Mouse (Mus musculus) hindbrain, embryonic 11.5 days (tissue): Measurements from ENCODE around the gene Cdh13. TPM values are rescaled to one million over a fixed set of nuclear protein-coding genes. Genes with fewer than 3 reads are reported as not detected.
"Not testable (repeated sequence)": the region's sequence is repeated elsewhere in the genome, so short reads cannot be mapped to it uniquely, and the experiment has no call there.

Experiments
- ATAC-seq: fragments of 200-750 bp; cut with Nextera tagmentation; 2 replicates; pipeline ENCODE4 v1.8.0; 2017; ENCODE audit warnings: mild to moderate bottlenecking, moderate TSS enrichment, moderate library complexity; ENCODE audit not compliant: low FRiP score
- DNase-seq: peaks from one replicate; pipeline ENCODE4 v3.0.0-alpha.2; 2015; ENCODE audit warnings: low spot score
- H3K27ac ChIP-seq: fragments of 300-500 bp; sonication (generic); 2 replicates; pipeline ENCODE4 v1.5.1; 2014; ENCODE audit warnings: mild to moderate bottlenecking, low read depth, low read length
- H3K27me3 ChIP-seq: fragments of 300-500 bp; sonication (generic); 2 replicates; pipeline ENCODE4 v1.6.1; 2014; ENCODE audit warnings: mild to moderate bottlenecking, low read length, moderate library complexity, mixed read lengths; ENCODE audit not compliant: control insufficient read depth, insufficient read depth
- H3K36me3 ChIP-seq: fragments of 300-500 bp; sonication (generic); 2 replicates; pipeline ENCODE4 v1.6.1; 2014; ENCODE audit warnings: mild to moderate bottlenecking, low read length, moderate library complexity, mixed read lengths; ENCODE audit not compliant: control insufficient read depth, insufficient read depth
- H3K4me1 ChIP-seq: fragments of 300-500 bp; sonication (generic); replicated peaks from 2 replicates; pipeline ENCODE4 v1.6.1; 2014; ENCODE audit warnings: low read length, mixed read lengths; ENCODE audit not compliant: control insufficient read depth, insufficient read depth
- H3K4me2 ChIP-seq: fragments of 300-500 bp; sonication (generic); replicated peaks from 2 replicates; pipeline ENCODE4 v1.6.1; 2014; ENCODE audit warnings: mild to moderate bottlenecking, low read depth, low read length
- H3K4me3 ChIP-seq: fragments of 300-500 bp; sonication (generic); 2 replicates; pipeline ENCODE4 v1.5.1; 2014; ENCODE audit warnings: low read depth, low read length
- H3K9ac ChIP-seq: fragments of 300-500 bp; sonication (generic); 2 replicates; pipeline ENCODE4 v1.6.1; 2014; ENCODE audit warnings: low read depth, low read length
- H3K9me3 ChIP-seq: fragments of 300-500 bp; sonication (generic); 2 replicates; pipeline ENCODE4 v1.6.1; 2016; ENCODE audit warnings: low read length; ENCODE audit not compliant: control insufficient read depth
- WGBS: fragments of 180-500 bp; shearing (Covaris S2); extraction: QIAGEN DNeasy Blood & Tissue Kit; methylation state at CpG from one replicate; pipeline ENCODE4 v1.1.7; 2014; 5-methylcytosine and 5-hydroxymethylcytosine counted together
- polyA plus RNA-seq: library from polyadenylated mRNA; unstranded; fragments of >200 nt; fragmentation: Nextera tagmentation; extraction: Ambion mirVana; gene quantifications from 2 replicates; pipeline ENCODE4 v1.2.1, GENCODE M21; 2014

Gene Cdh13
- polyA plus RNA-seq, 1 experiment from 2014 or later = 14.6 TPM

- no peak overlapping the region for H3K9ac ChIP-seq
- no peak for ATAC-seq
- DNase-seq = no peak
- H3K4me1 ChIP-seq = no peaks in the 10 kb centered on the region
- no peak overlapping the region for H3K4me2 ChIP-seq
- no peaks in the 10 kb centered on the region for H3K27me3 ChIP-seq
- no peaks in the 10 kb centered on the region for H3K9me3 ChIP-seq
- no peak overlapping the region for H3K4me3 ChIP-seq
- WGBS = 87% methylated on average over 21 of the region's 21 CpGs
- no peaks in the 10 kb centered on the region for H3K36me3 ChIP-seq
- H3K27ac ChIP-seq = no peak overlapping the region
Measured at GRCm38 (mm10) chr8:118748041-118748604, 464.6 kb downstream of the Cdh13 start.

- H3K4me3 ChIP-seq = no peak overlapping the region
- no peaks in the 10 kb centered on the region for H3K36me3 ChIP-seq
- WGBS = 100% methylated on average over 3 of the region's 3 CpGs
- H3K9me3 ChIP-seq = no peaks in the 10 kb centered on the region
- no peak overlapping the region for H3K27ac ChIP-seq
- H3K4me2 ChIP-seq = no peak overlapping the region
- DNase-seq (no peak), ATAC-seq (no peak)
- H3K27me3 ChIP-seq = no peaks in the 10 kb centered on the region
- H3K9ac ChIP-seq = no peak overlapping the region
- H3K4me1 ChIP-seq = no peaks in the 10 kb centered on the region; the same call in 1 of the 2 replicates
Measured at GRCm38 (mm10) chr8:118749191-118749590, 465.7 kb downstream of the Cdh13 start.

DNA sequence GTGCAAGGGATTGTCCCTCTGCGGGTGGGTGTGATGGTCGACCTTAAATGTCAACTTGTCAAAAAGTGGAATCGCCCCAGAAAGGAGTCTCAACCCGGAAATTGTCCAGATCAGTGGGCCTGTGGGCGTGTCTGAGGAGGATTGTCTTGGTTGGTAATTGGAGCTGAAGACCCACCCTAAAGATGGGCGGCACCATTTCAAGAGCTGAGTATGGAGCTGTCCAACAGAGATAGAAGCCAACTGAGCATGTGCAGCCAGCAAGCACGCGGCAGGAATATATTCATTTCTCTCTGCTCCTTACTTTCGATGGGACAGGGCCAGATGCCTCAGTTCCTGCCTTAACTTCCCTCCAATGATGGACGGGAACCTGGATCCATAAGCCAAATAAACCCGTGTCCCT, 466.3 kb downstream of the Cdh13 start:
- H3K4me3 ChIP-seq = no peak overlapping the region
- no peaks in the 10 kb centered on the region for H3K27me3 ChIP-seq
- H3K27ac ChIP-seq = no peak overlapping the region
- H3K4me2 ChIP-seq = no peak overlapping the region
- no peak for DNase-seq
- H3K36me3 ChIP-seq = no peaks in the 10 kb centered on the region
- H3K4me1 ChIP-seq = no peaks in the 10 kb centered on the region; the same call in 1 of the 2 replicates
- no peaks in the 10 kb centered on the region for H3K9me3 ChIP-seq
- ATAC-seq = no peak
- 93% methylated on average over 11 of the region's 11 CpGs for WGBS
- H3K9ac ChIP-seq = no peak overlapping the region

GRCm38 (mm10) chr8:118753710-118754109, 470.2 kb downstream of the Cdh13 start:
- no peaks in the 10 kb centered on the region for H3K27me3 ChIP-seq
- no peak overlapping the region for H3K27ac ChIP-seq
- no peaks in the 10 kb centered on the region for H3K9me3 ChIP-seq
- no peak overlapping the region for H3K4me2 ChIP-seq
- no peak overlapping the region for H3K4me3 ChIP-seq
- 79% methylated on average over 12 of the region's 12 CpGs for WGBS
- ATAC-seq (no peak), DNase-seq (no peak)
- no peaks in the 10 kb centered on the region; the same call in 1 of the 2 replicates for H3K4me1 ChIP-seq
- no peak overlapping the region for H3K9ac ChIP-seq
- H3K36me3 ChIP-seq = no peaks in the 10 kb centered on the region

- Histone ChIP-seq H3K27ac (no peak overlapping the region), H3K4me2 (no peak overlapping the region), H3K4me3 (no peak overlapping the region), H3K9ac (no peak overlapping the region), H3K27me3 (no peaks in the 10 kb centered on the region), H3K9me3 (no peaks in the 10 kb centered on the region), H3K36me3 (no peaks in the 10 kb centered on the region), H3K4me1 (no peaks in the 10 kb centered on the region; the same call in 1 of the 2 replicates)
- DNase-seq (no peak), ATAC-seq (no peak)
- 83% methylated on average over 7 of the region's 7 CpGs for WGBS
Measured at GRCm38 (mm10) chr8:118754119-118754518, 470.6 kb downstream of the Cdh13 start.

DNA sequence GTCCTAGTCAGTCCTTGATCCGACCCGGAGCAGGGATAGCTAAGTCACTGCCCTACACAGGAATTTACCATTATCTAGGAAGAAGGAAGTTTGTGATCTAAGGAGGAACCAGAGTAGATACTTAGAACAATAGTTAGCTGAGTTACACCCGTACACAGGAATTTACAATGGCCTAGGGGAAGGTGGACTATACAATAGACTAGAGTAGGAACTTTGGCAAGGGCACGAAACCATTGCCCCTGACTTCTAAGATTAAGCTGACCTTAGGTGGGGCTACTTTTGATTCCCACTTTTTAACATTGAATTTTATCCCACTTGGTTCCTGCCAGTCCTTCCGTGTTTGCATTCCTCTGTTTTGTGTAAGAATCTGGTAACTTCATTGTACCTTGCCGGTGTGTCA, 494.0 kb downstream of the Cdh13 start:
- WGBS = 88% methylated on average over 6 of the region's 6 CpGs

DNA sequence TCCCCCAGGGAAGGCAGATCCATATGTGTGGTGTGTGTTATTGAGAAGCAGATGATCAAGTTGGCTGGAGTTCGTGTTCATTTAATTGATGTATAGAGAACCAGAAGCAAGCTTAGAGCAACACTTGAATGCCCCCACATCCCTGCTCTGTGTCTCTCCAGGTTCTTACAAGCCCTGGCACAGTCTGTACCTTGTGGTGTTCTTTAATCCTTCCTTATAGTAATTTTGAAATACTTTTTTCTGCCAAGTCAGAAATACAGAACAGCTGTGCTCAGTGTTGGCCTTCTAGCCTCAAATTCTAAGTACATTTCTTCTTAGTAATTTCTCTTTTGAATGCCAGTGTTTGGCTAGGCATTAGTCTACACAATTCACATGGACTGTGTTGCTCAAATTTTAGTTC, 494.8 kb downstream of the Cdh13 start:
- DNase-seq (no peak), ATAC-seq (no peak)
- H3K4me1 ChIP-seq = no peaks in the 10 kb centered on the region
- no peaks in the 10 kb centered on the region for H3K36me3 ChIP-seq
- no peak overlapping the region for H3K27ac ChIP-seq
- no peak overlapping the region for H3K4me2 ChIP-seq
- no peak overlapping the region for H3K9ac ChIP-seq
- no peaks in the 10 kb centered on the region for H3K9me3 ChIP-seq
- WGBS = 86% methylated on average over 1 of the region's 1 CpGs
- no peak overlapping the region for H3K4me3 ChIP-seq
- H3K27me3 ChIP-seq = no peaks in the 10 kb centered on the region

More for the DNA sequence above, 494.0 kb downstream of the Cdh13 start:
- not testable (repeated sequence) for H3K9me3 ChIP-seq, H3K9ac ChIP-seq, H3K27me3 ChIP-seq, H3K27ac ChIP-seq, H3K4me2 ChIP-seq, DNase-seq, H3K36me3 ChIP-seq, H3K4me1 ChIP-seq, ATAC-seq, H3K4me3 ChIP-seq

- Histone ChIP-seq H3K27me3 (no peaks in the 10 kb centered on the region), H3K4me2 (no peak overlapping the region), H3K27ac (no peak overlapping the region), H3K9ac (no peak overlapping the region), H3K4me1 (no peaks in the 10 kb centered on the region), H3K4me3 (no peak overlapping the region), H3K36me3 (no peaks in the 10 kb centered on the region), H3K9me3 (no peaks in the 10 kb centered on the region)
- no peak for ATAC-seq
- DNase-seq = no peak
- WGBS = 89% methylated on average over 13 of the region's 13 CpGs
Measured at GRCm38 (mm10) chr8:118785646-118786045, 502.1 kb downstream of the Cdh13 start.

- ATAC-seq (no peak), DNase-seq (no peak)
- no peaks in the 10 kb centered on the region for H3K27me3 ChIP-seq
- no peak overlapping the region for H3K27ac ChIP-seq
- no peaks in the 10 kb centered on the region for H3K9me3 ChIP-seq
- no peak overlapping the region for H3K9ac ChIP-seq
- H3K4me1 ChIP-seq = no peaks in the 10 kb centered on the region
- no peak overlapping the region for H3K4me2 ChIP-seq
- 89% methylated on average over 7 of the region's 7 CpGs for WGBS
- H3K4me3 ChIP-seq = no peak overlapping the region
- H3K36me3 ChIP-seq = no peaks in the 10 kb centered on the region
Measured at GRCm38 (mm10) chr8:118789649-118790048, 506.1 kb downstream of the Cdh13 start.
